Mouse (Mus musculus) E14TG2a.4 (cell line): ENCODE results near the gene Nudt15.

Experiments
- CTCF ChIP-seq: conservative IDR thresholded peaks from 2 replicates; pipeline ENCODE4 v1.5.1; 2014; ENCODE audit warnings: low read length
- NANOG ChIP-seq: IDR thresholded peaks from 2 replicates; pipeline ENCODE4 v1.6.1; 2014; ENCODE audit warnings: borderline replicate concordance, low read length, mixed read lengths
- POU5F1 ChIP-seq: IDR thresholded peaks from 2 replicates; pipeline ENCODE4 v1.6.1; 2014; ENCODE audit warnings: low read length, borderline replicate concordance

DNA sequence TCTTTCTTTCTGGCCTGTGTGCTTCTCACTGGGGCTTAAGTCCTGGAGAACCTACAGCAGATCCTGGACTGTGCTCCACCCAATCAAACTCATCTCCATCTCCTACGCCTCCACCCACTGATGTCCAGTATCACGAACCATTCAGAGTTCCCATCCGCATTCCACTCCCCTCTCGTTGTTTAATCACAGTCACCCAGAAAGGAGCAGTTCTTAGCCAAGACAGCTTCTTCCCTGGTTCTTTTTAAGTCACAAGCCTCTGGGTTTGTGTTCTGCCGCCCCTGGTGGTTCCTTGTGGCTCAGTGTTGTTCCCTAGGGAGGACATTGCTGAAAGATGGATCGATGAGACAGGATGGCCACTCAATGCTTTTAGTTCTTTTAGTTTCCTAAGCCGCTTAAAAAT is 52.3 kb downstream of the Nudt15 start:
- TF ChIP-seq CTCF = no peak
- TF ChIP-seq NANOG = no peak
- no peak for TF ChIP-seq POU5F1
